Mouse (Mus musculus): Measurements from ENCODE around the gene Traf4.

Traf4 gene

DNA sequence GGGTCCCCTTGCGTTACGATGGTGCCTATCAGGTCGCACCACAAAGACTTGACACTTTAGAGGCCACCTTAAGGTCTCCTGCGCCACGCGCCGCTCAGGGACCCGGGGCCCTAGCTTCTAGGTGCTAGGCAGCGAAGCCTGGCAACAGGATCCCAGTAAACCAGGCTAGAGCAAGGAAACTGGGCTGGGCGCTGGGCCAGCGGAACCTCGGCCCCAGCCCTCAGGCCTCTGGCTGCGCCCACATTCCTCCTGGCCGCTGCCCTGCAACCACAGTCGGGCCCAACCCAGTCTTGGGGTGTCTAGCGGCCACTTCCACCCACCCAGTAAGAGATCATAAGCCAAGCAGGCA is 346 bp upstream of the Traf4 start:
- DNase-seq, result peak; percentile 54

DNA sequence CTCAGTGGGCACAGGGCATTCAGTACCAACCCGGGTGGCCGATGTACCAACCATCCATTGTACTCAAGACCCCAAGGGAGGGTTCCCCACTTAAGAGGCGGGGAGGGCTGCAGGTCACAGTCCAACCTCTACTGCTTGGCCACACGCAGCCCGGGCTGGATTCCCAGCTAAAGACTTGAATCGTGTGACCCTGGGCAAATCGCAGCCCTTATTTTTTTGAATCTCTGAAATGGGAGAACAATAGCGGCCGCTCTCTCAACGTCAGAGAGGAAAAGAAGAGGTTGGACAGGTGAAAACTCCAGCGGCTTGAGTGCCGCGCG is 825 bp downstream of the Traf4 start:
- no peak for DNase-seq

DNA sequence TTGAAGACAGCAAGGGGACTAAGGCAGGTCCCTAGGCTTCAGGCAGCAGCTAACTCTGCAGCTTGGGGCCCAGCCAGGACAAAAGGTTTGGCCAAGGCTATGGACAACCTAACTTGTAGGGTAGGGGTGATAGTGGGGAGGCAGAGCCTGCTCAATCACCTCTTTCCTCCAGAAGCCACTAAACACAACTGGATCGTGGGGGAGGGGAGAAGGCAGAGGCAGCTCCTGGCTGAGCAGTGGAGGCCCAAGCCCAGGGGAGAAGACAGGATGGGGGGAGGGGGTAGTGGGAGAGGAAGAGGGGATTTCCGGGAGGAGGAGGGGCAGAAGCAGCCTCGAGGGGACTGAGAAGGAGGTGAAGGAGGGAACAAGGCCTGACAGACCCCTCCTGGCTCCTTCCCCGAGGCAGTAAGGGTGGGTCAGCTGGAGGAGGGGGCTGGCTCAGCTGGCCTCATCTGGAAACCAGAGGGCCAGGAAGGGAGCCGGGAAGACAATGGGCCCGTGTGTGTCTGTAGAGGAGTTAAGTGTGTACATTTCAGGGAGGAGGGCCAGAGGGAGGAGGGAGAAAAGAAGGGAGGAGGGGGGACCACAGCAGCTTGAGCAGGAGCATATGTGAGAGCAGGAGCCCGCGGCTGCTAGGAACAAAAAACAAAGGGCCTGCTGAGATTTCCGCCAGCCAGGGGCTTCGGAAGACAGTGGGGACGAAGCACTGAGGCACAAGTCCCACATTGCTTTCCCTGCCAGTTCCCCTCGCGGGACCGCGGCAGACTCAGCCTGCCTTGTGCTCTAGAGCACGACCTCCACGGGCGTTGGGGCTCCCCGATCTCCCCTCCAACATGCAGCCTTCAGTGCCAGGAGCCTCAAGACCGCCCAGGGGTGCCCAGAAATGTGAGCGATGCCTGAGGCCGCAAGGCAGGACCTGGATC is 1.4 kb downstream of the Traf4 start:
- no peak for DNase-seq

DNA sequence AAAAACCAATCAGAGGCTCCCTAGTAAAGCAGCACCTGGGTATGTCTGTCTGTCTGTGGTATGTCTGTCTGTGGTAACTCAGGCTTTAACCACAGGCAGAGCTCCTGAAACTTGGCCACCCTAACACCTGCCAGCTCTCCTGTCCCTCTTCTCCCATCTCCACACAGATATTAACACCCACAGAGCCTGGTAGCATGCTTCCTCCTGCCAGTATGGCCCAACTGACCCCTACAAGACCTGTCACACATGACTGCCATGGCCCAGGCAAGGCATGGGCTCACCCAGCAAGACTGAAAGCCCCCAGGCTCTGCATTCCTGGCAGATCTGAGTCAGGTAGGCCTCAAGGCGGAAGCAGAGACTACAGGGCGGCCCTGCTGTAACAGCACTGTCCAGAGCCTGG is 2.3 kb downstream of the Traf4 start:
- no peak for DNase-seq

DNA sequence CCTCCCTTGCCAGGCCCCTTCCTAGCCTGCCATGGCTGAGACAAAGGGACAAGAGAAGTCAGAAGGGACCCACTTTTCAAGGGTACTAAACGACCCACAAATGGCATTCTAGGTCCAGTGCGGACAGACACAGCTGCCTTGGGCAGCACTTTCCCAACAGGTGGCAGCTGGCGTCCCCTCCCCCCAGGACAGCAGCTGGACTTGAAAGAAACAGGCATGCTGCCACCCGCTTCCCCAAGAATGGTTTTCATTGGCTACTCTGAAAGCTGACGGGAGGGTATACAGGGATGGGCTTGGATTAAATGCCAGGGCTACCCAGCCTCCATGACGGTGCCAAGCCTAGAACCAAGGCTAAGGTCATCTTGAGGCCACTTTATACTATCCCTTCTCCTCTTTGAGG is 2.9 kb downstream of the Traf4 start:
- no peak for DNase-seq

DNA sequence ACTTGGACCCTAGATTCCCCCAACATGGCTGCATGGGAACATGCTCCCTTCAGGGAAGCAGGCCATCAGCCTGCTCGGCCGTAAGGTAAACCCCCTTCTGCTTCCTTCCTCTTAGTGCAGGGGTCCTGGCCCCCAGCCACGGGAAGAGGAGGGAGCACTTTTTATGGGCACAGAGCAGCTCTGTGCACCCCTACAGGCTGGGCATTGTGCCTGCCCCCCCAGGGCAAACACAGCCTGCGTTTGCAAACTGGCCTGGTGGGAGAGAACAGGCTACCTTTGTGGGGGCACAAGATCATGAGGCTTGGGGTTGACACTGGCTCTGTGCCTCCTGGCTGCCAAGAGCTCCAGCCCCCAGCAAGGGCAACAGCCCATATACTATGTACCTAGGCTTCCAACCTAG is 3.4 kb downstream of the Traf4 start:
- DNase-seq, result no peak

DNA sequence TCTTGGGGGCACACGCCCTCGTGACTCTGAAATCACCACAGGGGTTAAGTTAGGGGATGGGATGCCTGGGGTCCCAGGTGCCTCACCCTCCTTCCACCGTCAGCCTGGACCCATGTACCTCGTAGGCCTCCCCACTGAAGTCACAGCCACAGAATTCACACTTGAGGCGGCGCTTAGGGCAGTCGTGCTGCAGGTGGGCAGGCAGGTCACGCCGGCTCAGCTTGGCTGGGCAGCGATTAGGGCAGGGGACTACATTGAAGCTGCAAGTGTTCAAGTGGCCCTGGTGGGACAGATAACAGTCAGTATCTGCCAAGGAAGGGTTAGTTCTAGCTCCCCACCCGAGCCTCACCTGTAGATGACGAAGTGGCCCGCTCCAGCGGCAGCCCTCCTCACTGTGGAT is 4.2 kb downstream of the Traf4 start:
- no peak for DNase-seq

DNA sequence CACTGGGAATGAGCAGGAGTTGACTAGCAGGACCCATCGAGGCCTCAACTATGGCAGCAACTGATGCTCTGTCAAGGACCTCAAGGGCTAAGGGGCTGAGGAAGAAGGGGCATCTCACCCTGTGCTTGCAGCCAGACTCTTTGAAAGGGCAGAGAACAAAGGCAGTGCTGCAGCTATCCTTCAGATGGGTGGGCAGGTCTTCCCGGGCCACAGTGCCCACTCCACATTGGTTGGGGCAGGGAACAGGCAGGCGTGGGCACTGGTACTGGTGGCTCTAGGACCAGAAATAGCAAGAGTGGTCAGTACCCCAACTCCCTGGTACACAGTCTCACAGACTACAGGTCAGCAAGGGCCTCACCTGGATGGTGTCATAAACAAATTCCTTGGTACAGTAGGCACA is 4.7 kb downstream of the Traf4 start:
- no peak for DNase-seq

DNA sequence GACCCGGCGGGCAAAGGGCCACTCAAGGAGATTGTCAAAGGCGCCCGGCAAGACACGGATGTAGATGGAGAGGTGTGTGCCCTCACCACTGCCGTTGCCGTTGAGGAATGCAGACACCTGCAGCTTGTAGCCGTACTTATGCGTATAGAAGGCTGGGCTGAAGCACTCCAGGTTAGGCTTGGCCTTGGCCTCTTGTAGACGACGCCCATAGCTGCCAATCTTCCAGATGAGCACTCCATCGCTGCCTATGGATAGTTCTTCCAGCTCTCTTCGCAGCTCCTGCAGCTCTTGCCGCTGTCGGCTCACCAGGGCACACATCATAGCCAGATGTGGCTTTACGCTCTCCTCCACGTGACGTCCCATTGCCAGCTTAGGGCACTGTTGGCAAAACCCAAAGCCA is 5.2 kb downstream of the Traf4 start:
- no peak for DNase-seq

DNA sequence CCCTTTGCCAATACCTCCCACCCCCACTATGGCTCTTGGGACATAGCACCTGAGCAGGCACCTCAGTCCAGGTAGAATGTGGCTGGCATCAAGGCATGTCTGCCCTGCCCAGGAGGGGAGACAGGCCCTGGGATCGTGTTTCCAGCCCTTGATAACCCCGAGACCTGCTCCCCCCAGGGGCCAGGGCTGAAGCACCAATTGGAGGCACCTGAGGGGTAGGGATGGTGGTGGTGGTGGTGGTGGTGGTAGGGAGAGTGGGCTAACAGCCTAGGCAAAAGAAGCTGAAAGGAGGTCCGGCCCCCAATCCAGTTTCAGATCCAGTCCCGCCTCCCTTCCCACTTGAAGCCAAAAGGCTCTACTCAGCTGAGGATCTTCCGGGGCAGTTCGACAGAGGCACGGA is 5.8 kb downstream of the Traf4 start:
- DNase-seq, result no peak

DNA sequence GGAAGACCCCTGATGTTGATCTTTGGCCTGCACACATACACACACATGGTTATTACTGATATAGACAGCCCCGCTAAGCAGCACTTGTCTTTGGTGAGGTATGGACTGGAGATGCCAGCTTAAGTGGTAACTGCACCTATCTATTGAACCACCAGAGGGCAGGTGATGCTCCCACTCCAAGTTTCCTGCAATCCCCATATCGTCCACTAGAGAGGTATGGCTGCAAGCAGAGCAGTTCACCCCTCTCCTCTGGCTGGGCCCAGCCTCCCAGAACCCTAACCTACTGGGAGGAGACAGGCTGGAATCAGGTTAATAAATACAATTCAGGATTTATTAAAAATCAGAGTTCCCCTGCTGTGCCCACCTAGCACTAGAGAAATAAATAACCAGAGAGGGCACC is 6.3 kb downstream of the Traf4 start:
- peak; percentile 76 for DNase-seq

DNA sequence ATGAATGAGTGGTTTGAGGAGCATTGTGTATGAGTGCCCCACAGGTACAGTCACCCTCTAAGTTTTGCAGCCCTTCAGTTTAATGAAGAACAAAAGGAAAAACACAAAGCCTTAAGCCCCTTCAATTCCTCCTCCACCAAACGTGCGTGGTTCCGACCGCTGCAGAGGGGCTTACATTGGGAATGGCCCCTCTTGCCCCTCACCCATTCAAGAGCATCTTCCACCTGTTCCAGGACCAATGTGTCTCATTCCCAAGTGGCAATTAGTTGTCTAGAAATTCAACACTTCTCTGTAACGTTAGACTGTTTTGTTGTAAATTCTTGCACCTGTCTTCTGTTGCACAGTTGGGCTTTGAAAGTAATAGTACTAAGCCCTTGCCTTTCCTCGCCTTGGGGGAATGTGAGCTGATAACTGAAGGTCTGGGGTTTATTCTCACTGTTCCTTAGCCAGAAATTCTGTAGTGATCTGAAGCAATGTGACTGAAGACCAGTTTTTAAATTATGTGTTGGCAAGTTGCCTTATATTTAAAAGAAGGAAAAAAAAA is 9.2 kb downstream of the Traf4 start:
- no peak for DNase-seq

DNA sequence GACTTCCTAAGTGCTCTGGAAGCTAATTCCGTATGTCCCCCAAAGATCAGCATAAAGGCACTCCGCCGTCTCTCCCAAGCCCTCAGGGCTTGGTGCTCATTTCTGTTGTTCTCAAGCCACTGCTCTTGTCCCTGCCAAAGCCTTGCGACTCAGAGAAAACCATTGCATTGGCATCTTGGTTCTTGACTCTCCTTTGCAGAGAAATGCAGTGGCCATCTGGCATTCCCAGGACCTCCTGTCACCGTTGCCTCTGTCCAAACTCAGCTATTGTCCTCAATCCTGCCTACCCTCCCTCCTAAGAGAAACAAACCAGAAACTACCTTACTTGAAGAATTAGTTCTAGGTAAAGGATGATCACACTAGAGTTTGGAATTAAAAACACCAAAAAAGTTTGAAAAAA is 9.7 kb downstream of the Traf4 start:
- no peak for DNase-seq

DNA sequence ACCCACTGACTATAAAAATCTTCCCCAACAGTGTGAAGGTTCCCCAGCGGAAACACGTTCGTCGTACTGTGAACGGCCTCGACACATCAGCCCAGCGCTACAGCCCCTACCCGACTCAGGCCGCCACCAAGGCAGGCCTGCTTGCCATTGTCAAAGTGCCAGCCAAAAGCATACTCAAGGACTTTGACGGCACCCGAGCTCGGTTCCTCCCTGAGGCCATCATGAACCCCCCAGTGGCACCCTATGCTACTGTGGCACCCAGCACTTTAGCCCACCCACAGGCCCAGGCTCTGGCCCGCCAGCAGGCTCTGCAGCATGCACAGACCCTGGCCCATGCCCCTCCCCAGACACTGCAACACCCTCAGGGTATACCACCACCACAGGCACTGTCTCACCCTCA is 11.6 kb downstream of the Traf4 start:
- no peak for DNase-seq

DNA sequence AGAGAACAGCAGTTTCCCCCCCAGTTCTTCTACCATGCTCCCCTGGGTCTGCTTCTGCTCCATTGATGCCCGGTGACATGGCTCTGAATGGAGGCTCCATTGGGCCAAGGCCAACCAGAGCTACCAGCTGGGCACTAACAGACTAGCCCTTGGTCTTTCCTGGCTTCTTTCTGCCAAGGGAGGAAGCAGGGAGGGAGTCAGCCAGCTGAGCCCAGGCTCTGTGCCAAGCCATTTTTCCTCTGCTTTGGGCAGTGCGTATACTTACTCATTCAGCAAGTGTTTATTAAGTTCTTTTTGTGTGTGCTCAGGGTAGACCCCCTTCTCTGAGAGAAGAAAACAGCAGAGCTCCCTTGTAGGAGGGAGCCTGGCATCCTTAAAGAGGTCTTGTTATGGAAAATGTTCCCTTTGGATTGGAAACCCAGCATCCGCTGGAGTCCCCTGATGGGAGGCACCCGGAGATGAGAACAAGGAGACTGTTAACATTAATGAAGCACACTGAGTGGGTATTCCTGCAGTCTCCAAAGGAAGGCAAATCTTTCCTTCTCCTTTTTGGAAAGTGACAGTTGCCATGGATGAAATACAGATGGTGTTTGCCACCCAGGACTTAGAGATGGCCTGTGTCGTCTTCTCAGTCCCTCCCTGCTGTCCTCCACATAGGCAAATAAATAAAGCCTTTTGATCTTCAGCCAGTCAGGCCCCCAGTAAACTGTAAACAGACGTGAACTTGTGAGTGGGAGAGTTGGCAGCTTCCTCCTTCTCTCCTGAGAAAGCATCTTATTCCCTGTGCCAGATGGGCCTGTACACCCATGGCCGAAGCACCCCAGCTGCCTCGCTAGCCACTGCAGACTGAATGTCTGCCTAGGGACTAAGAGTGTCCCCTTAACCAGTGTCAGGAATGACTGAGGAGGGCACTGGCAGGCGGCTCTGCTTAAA is 12.8 kb downstream of the Traf4 start:
- DNase-seq, result peak; percentile 77

DNA sequence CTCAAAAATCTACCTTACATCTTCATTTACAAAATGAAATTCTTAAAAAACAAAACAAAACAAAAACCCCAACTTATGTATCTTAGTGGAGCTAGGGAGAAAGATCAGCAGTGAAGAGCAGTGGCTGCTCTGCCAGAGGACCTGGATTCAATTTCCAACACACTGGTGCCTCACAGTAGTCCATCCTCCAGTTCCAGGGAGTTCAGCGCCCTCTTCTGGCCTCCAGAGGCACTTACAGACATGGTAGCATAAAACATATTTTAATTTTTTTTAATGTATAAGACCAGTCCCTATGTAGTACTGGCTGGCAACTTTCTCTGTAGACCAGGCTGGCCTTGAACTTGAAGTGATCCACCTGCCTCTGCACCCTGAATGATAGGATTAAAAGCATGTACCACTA is 14.2 kb downstream of the Traf4 start:
- no peak for DNase-seq

DNA sequence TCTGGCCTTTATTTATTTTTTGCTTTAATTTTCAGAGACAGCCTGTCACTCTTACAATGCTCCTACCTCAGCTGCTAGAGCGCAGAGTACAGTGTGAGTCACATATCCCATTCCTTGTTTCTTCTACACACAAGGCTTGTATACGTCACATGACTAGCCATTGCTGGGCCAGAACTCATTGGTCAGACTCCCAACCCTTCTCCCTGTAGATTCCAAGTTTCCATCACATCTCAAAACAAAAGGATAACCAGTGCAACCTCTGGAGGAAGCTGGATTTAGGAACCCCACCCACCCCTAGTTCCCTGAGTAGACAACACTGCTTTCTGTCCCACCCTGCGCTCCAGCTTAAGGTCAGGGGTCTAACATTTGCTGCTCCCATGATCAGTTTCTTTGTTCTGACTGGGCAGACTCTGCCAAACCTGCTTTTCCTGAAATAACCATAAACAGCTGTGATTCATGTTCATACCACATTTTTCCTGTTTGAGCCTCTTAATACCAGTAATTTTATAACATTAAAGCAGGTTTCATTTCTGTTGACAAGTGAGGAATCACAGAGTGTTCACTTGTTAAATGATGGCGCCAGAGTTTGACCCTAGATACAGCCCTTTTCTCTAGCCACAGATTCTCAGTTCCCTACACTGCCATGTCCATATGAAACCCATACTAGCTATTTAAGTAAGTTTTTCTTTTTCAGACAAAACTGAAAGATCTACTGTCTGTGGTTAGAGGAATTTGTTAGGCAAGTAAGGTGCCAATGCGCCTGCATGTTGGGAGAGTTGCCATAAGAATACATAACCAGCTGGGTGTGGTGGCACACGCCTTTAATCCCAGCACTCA is 18.5 kb downstream of the Traf4 start:
- DNase-seq, result no peak

DNA sequence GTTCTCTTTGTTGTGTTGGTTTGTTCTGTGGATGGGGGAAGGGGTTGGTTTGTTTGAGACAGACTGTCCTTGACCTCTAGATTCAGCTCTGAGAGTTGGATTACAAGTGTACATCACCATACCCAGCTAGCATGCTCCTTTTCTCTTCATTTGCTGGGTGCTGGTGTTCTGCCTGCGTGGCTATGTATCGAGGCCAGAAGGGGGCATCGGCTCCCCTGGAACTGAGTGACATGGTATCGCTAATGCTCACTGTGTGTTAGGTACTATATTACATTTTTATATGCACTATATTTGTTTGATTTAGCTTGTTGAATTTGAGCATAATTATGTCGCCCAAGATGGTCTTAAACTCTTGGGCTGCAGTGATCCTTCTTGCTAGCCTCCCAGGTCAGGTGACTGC is 19.2 kb downstream of the Traf4 start:
- no peak for DNase-seq

DNA sequence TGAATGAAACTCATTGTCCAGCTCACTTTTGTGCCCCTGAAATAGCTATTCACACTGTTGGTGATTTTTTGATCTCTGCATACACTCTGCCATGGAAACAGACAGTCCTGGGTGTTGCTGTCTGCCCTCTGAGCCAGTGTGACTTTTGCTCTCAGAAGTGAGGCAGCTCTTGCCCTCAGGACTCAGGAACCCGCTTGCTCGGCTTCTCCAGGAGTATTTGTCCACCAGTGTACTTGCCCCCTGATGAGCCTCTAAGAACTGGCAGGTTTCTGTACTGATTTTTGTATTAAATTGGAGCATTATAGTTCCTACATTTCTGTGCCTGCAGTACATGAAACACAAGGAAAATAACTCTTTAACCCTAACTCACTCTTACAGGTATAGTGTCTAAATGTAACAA is 21.9 kb downstream of the Traf4 start:
- no peak for DNase-seq

DNA sequence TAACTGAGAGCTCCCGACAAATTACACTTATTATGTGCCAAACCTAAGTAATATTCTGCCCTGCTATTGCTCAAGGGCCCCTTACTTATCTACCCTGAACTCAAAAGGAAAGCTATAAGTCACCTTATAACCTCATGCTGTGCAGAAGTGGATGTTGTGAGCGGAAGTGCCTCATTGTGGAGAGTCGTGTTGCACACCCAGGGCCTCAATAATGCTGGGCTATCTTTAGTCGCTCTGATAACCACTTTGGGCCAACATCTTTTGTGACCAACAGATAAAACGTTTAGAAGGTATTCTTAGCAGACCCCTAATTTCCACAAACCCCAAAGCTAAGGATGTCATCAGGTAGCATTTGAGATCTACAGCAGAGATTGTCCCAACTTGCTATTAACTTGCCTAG is 24.7 kb downstream of the Traf4 start:
- no peak for DNase-seq

DNA sequence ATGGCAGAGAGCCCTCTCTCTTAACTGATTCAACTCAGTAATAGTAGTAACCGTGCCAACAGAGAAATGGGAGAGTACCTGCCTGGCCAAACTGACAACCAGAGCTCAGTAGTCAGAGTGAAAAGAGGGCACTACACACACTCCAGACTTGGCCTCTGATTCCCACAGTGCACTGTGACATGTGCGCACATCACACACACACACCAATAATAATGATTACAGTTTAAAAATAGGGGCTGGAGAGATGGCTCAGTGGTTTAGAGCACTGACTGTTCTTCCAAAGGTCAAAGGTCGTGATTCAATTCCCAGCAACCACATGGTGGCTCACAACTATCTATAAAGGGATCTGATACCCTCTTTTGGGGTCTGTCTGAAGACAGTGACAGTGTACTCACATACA is 27.4 kb downstream of the Traf4 start:
- no peak for DNase-seq

DNA sequence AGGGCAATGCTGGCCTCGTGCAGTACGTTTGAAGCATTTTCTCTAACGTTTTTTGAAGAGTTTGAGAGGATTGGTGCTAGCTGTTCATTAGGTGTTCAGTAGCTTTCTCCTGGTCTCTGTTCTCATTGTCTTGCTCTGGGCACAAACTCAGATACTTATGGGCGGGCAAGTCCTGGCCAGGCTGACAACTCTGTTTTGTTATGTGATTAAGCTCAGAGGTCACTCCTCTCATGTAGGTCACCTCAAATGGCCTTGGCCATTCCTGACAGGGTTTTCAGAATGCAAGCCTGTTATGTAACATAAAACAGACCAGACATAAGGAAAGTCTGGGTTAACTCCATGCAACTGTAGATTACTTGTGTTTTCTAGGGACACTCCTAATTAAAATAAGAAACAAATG is 27.8 kb downstream of the Traf4 start:
- DNase-seq, result no peak

DNA sequence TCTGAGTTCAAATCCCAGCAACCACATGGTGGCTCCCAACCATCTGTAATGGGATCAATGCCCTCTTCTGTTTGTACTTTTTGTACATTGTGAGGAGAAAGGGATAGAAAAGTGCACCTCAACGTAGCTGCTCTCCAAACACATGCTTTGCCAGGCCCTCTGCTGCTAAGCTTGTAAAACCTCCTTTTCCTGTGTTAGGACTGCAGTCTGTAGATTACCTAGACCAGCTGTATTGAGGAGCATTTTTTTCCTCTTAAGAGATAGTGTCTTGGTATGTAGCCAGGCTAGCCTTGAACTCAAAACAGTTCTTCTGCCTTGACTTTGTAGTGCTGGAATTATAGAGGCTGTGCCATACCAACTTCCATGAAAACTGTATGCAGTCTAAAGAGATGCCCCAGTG is 29.3 kb downstream of the Traf4 start:
- DNase-seq, result no peak
